Mouse (Mus musculus) activated CD4-positive, CD25-positive, alpha-beta regulatory T cell (primary cell): ENCODE data around the gene Rrn3. TPM values are rescaled to one million over a fixed set of nuclear protein-coding genes. Genes with fewer than 3 reads are reported as not detected.

Source experiments
- polyA plus RNA-seq, 2 experiments: library from polyadenylated mRNA; unstranded; fragments of 100-300 nt; shearing (Covaris generic); gene quantifications; one replicate each; pipeline ENCODE4 v1.2.1; 2017

The Rrn3 gene
- 10 to 100 TPM; 30.3 to 35.3 TPM for polyA plus RNA-seq

DNA sequence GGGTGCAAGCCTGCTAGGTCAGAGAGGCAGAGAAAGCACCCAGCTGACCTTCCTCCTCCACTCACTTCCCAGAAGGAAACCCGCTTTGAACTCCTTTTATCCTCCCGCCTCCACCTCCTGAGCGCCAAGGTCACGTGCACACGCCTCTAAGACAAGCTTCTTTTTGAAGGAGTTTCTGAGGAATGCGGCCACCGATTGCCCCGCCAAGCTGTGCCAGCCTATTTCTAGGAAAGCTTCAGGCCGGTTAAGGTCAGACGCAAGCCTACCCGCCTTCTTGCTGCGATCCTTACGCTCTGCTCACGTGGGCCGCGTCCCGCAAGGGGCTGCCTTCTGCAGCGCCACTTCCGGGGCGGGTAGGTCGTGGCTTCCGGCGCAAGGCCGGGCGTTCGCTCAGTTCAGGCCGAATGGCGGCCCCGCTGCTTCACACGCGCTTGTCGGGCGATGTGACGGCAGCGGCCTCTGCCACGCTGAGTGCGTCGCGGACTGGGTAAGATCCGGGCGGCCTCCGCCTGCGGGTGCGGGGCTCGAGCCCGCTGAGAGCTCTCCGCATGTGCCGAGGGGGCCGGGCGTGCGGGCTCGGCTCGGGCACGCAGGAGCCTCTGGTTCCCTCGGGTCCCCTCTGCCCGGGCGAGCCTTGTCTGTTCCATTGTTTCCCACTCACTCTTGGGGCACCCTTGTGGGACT lies at the start of gene Rrn3:
TSS of gene Rrn3 (plus strand) at position 356 of the 684 bp plus-strand sequence.

DNA sequence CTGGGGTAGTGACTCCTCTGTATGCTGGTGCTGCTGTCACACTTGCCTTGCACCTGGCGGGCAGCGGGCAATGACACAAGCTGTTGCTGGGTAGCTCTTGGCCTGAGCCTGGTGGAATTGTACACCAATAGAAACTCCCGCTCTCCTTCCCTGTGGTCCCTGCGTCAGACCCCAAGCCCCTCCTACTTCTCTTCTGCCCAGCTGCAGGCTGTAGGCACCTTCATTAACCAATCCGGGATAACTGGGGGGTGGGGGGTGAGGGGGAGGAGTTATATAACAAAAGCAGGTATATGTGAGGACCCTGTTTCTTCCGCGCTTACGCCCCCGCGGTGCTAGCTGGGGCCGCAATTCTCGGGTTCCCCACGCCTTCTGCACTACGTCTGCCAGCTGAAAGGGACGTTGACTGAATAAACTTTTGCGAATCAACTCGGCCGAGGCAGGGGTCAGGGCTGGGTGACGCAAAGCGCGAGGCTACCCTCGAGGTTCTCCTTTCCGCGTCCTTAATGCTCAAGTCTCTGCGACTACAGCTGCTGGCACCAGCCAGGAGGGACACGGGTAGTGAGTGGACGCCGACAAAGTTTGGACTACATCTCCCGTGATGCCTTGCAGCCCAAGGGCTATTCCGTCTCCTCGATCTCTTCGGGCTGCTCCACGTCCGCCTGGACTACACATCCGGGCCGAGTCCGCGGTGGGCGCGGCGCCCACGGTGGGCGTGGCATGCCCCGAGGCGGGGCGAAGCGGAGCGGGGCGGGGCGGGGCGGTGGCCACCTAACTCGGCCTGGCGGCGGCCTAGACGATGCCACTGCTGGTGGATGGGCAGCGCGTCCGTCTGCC lies 38.3 kb downstream of the Rrn3 start, which contains the start of gene Ntan1:
TSS of gene Ntan1 (plus strand) at position 286 of the 834 bp plus-strand sequence.

Other genes with a start within 250 kb of the Rrn3 start
- gene Parn, start 112.5 kb upstream of the Rrn3 start, polyA plus RNA-seq = 10 to 100 TPM; 32.7 to 54.3 TPM
- gene Bfar, start 108.8 kb upstream of the Rrn3 start, polyA plus RNA-seq = 10 to 100 TPM; 49.9 to 57.1 TPM
- gene 3110001I22Rik, start 108.8 kb upstream of the Rrn3 start, polyA plus RNA-seq = 1 to 10 TPM; 8.1 to 9.0 TPM
- not detected for gene Pla2g10, start 49.7 kb upstream of the Rrn3 start, polyA plus RNA-seq
- 100 to 1,000 TPM; 189 to 220 TPM for gene Ntan1, start 38.1 kb downstream of the Rrn3 start, polyA plus RNA-seq
- gene Pdxdc1, start 122.4 kb downstream of the Rrn3 start, polyA plus RNA-seq = 10 to 100 TPM; 49.1 to 54.7 TPM
- under 1 TPM; 0.64 to 0.87 TPM for gene Mpv17l, start 122.5 kb downstream of the Rrn3 start, polyA plus RNA-seq
- not detected for gene 2900011O08Rik, start 205.9 kb downstream of the Rrn3 start, polyA plus RNA-seq
- not detected for gene Ifitm7, start 206.2 kb downstream of the Rrn3 start, polyA plus RNA-seq